Mouse (Mus musculus) frontal cortex, adult 2 months (tissue): Measurements from ENCODE around the gene Vti1b. TPM values are rescaled to one million over a fixed set of nuclear protein-coding genes. Genes with fewer than 3 reads are reported as not detected.

Experiments used
- DNase-seq, 2 experiments: peaks; one replicate each; pipeline ENCODE4 v3.0.0; 2022; ENCODE audit warnings: low spot score in 1 of 2; ENCODE audit errors: extremely low spot score in 1 of 2
- polyA plus RNA-seq: library from polyadenylated mRNA; depleted of rRNA; stranded (reverse); fragments of >200 nt; gene quantifications from 2 replicates; pipeline ENCODE4 v1.2.3, GENCODE M21; 2012; rRNA removed

The Vti1b gene
- polyA plus RNA-seq, 1 experiment: 175 TPM

GRCm38 (mm10) chr12:79139417-79139816 lies 33.0 kb downstream of the Vti1b start:
- DNase-seq: no peak

DNA sequence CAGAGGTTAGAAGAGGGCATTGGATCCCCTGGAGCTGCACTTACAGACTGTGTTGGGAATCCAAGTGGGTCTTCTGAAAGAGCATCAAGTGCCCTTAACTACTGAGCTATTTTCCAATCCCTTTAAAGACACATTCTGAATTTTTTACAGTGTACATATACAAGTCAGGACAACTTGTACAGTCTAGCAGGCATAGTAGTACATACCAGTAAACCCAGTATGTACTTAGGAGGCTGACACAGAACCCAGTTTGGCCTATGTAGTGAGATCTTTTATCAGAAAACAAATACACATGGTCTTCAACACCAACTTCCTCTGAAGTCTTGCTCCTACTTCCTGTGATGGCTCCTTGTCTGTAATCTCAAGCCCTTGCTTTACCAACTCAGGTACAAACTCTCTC lies 33.5 kb downstream of the Vti1b start:
- DNase-seq: no peak

GRCm38 (mm10) chr12:79136949-79137348 lies 35.5 kb downstream of the Vti1b start:
- no peak for DNase-seq

DNA sequence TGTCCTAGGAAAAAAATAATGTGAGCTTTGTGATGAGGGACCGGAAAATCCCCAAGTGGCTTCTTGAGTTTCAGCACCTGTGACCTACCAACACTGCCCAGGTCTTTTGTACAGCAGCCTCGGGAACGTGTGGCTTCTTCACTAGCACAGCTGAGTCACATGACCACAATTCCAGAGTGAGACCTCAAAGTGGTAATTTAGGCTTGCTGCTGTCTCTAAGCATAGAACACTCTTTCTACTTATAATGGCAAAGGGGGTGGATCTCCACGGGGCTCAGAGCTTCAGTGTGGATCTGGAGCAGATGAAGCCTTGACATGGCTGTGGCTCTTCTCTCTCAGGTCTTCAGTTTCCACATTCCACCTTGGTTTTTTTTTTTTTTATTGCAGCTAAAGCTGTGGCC lies 37.4 kb downstream of the Vti1b start:
- DNase-seq: peak in 1 of 2 experiments; percentile 36

GRCm38 (mm10) chr12:79134676-79135075 lies 37.8 kb downstream of the Vti1b start:
- DNase-seq: peak in 1 of 2 experiments; percentile 15

DNA sequence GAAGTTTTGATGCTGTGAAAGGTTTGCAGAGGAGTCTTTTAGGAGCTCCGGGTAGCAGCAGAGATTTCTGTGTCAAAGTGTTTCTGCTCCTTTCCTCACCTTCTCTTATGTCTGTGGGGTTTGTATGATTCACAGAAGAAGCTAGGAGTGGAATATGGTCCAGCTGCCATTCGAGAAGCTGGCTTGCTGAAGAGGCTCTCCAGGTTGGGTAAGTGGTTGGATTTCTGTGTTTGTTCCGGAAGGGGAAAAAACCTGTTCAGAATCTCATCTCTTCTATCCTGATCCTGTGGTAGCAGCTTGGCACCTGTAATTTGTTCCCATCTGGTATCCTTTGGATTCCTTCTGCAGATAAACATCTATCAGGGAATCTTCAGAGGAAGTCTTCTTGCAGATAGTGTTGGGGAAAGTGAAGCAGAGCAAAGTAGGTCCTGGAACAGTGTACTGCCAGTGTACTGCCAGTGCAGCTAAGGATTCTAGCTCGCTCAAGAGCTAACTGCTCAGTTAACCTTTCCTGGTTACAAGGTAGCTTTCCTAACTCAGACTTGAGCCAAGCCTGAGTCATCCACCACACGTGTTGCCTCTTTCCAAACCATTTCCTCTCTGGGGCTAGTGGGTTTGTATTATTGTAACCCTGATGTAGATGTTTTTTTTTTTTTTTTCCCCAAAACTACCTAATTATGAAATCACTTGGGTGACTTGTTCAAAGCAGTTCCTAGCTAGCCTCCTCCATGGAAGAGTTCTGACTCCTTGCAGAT lies 40.6 kb downstream of the Vti1b start:
- DNase-seq: peak in 1 of 2 experiments; percentile 9

DNA sequence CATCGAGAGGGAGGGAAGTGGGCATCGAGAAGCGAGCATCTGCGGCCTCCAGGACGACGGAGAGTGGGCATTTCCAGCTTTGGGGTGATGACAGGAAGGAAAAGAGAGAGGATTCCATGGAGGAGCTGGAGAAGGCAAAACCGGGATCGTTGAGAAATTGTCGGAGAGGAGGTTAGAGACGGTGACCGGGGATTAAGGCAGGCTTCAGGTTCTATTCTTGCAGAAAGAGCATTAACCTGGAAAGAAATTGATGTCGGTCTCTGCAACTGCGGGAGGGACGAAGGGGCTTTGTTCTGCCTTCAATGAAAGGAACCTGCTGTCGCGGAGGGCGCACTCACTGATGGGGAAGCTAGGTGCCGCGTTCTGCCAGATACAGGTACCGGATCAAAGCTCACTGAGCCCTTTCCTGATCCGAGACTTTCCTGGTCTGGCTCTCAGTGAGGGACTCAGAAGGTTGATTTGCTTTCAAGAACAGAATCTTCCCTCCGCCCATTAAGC lies 41.2 kb downstream of the Vti1b start:
- DNase-seq: no peak

DNA sequence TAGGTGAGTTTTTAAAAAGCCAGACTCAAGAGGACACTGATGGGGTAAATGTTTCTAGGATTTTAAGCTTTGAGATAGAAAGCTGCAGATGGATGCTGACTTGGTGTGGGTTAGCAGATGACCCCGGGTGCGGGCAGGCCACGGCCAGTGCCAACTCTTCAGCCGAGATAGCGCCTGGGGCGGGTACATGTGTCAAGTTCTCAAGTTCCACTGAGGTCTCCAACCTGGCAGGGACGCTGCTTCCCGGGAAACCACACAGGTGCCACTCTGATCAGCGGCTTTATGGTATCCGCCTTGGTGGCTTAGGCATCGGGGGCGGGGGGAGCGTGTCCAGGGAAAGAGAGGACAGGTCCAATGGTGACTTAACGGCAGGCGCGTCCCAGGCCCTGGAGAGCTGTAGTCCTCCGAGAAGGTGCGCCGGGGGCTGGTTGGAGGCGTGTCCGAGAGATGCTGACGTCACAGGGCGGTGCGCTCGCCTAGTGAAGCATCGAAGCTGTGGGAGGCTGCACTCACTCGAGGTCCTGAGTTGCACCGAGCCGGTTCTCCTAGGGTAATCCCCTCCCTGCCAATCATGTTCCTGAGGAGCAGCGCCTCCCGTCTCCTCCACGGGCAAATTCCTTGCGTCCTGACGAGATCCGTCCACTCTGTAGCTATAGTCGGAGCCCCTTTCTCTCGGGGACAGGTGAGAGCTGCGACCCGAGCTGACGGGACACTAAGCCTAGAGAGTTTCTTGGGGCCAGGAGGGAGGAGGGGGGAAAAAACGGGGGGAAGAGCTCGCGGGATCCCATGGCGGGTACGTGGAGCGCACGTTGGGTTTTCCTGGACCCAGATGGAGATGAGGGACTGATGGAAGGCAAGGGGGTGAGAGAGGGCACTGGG lies 41.9 kb downstream of the Vti1b start, which contains the start of gene Arg2:
Gene Arg2, plus strand, starts transcription at position 479 of the 879 bp plus-strand sequence.
- peak; percentile 51 to 80 for DNase-seq

GRCm38 (mm10) chr12:79122820-79123219 lies 49.6 kb downstream of the Vti1b start:
- peak in 1 of 2 experiments; percentile 42 for DNase-seq

GRCm38 (mm10) chr12:79118991-79119390 lies 53.5 kb downstream of the Vti1b start:
- no peak for DNase-seq

Other genes starting within 250 kb of the Vti1b start
- gene Tmem229b, start 165.0 kb downstream of the Vti1b start, polyA plus RNA-seq: 18.9 and 21.6 TPM in 2 replicates
- gene Plekhh1, start 143.5 kb downstream of the Vti1b start, polyA plus RNA-seq: 9.9 and 10.6 TPM in 2 replicates
- 10.9 and 12.1 TPM in 2 replicates for gene Pigh, start 83.0 kb downstream of the Vti1b start, polyA plus RNA-seq
- gene Arg2, start 41.9 kb downstream of the Vti1b start, polyA plus RNA-seq: 5.9 TPM in 2 replicates
- gene Rdh11, start 19.6 kb upstream of the Vti1b start, polyA plus RNA-seq: 18.9 and 20.4 TPM in 2 replicates
- gene Rdh12, start 36.2 kb upstream of the Vti1b start, polyA plus RNA-seq: 1.7 and 2.2 TPM in 2 replicates
- gene Zfyve26, start 123.6 kb upstream of the Vti1b start, polyA plus RNA-seq: 32.9 and 33.9 TPM in 2 replicates
- gene Rad51b, start 124.6 kb upstream of the Vti1b start, polyA plus RNA-seq: 0.14 and 0.17 TPM in 2 replicates